Mouse (Mus musculus) cerebellum, postnatal 36 days (tissue): ENCODE data around the gene Dap.
A peak's percentile ranks its signal among the peaks of the same experiment; 100 is the strongest.

Source experiments
- DNase-seq, 2 experiments: peaks; one replicate each; pipeline ENCODE4 v3.0.0; 2021 to 2022; ENCODE audit warnings: mixed read lengths in 2 of 2

Gene Dap

DNA sequence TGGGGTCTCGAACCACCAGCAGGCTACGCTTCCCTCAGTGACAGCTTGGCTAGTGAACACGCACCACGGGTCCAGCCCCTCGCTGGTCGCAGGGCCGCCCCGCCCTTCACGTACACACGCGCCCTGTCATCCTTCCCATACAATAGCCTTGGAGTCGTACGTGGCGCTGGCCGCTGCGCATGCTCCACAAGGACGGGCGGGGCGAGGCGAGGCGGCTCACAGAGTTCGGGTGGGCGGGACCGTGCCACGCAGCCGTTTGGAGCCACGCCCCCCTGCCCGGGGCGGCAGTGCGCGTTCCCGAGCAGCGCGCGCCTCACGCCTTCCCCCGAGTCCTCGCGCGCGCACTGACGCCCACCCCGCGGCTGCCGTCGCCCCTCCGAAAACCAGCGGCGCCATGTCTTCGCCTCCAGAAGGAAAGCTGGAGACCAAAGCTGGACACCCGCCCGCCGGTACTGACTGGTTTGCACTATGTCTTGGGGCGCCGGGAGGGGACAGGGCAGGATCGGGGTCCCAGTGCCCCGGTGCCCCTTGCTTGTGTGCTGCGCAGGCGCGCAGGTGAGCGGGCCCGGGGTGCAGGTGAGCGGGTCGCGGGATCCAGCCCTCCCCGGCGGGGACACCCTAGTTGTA, at the start of gene Dap:
TSS of gene Dap (plus strand) at position 180 of the 627 bp plus-strand sequence.
- DNase-seq: peak; percentile 94 to 97

DNA sequence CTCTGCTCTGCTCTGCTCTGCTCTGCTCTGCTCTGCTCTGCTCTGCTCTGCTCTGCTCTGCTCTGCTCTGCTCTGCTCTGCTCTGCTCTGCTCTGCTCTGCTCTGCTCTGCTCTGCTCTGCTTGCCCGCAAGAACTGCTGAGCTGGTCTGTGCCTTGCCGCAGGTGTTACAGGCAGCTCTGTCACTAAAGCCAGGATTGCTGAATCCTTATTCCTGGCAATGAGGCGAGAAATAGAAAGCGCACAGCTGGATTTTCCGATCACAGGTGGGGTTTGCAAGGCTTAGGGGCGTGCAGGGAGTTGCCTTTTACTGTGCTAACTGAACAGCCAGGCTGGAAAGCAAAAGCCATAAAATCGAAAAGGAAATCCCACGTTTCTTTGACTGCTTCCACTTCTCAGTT, 47.5 kb upstream of the Dap start:
- DNase-seq: no peak

DNA sequence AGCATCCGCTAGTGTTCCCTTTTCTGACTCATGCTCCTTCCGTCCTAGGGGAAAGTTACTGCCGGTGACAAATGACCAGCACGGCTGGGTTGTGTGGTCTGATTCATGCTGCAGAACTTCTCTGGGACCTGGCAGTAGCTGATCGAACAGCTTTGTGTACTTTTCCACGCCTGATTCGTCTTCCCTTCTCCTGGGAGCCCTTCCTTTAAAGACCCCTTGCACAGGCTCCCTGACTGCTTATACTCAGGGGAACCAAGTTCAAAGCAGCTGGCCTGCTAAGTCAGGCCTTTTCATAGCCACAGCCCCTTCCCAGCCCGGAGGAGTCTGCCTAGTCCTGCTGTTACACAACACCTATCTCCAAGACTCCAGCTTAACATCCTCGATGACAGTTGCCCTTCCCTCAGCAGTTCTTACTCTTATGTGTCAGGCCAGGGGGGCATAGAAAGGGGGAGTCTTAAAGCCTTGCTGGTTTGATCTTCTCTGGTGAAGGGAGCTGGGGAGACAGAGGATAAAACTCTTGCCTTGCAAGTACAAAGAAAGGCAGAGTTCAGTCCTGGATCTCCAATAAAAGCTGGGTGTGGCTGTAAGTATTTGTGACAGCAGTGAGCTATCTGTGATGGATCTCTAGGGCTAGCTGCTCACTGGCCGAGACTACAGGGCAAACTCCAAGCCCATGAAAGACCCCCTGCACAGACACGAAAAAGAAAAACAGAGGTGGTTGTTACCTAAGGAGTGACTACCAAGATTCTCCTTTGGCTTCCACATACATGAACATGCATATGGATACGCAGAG, 39.3 kb upstream of the Dap start:
- no peak for DNase-seq

DNA sequence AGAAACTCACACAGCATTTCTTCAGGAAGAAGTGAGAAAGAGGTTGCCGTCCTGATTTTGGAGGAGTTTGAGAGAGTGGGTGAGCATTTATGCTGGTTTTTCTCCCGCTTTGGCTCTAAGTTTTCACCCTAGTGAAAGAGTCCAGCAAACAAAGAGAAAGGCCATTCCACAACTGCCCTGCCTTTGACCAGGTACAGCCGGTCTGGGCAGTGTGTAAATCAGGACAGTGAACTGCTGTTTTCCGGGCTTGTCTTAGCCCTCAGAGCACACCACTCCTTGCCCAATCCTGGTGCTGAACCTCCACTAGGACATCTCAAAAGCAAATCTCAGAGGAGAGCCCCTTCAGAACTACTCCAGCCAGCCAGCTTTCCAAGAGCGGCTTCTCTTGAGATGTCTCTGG, 38.6 kb upstream of the Dap start:
- no peak for DNase-seq

DNA sequence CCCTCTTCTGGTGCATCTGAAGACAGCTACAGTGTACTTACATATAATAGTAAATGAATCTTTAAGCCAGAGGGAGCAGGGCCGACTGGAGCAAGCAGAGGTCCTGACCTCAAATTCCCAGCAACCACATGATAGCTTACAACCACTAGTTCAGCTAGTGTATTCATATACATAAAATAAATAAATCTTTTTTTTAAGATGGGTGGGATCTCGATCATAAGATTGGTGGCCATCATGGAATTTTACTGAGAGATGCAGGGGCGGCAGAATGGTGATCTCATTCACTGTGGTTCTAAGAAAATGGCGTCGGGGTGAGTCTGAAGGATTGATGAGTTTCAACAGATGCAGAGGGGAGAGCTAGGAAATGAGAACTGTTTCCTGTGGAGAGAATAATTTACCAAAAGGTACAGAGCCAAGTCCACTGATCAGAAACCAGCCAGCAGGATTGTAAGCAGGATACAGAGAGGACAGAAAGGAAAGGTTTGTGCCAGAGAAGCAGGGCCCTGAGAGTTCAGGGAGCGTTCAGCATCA, 37.7 kb upstream of the Dap start:
- DNase-seq: no peak

DNA sequence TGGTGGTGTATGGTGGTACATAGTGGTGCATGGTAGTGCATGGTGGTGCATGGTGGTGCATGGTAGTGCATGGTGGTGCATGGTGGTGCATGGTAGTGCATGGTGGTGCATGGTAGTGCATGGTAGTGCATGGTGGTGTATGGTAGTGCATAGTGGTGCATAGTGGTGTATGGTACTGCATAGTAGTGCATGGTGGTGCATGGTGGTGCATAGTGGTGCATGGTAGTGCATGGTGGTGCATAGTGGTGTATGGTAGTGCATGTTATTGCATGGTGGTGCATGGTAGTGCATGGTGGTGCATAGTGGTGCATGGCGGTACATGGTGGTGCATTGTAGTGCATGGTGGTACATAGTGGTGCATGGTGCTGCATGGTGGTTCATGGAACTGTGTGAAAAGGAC, 31.6 kb upstream of the Dap start:
- no peak for DNase-seq

DNA sequence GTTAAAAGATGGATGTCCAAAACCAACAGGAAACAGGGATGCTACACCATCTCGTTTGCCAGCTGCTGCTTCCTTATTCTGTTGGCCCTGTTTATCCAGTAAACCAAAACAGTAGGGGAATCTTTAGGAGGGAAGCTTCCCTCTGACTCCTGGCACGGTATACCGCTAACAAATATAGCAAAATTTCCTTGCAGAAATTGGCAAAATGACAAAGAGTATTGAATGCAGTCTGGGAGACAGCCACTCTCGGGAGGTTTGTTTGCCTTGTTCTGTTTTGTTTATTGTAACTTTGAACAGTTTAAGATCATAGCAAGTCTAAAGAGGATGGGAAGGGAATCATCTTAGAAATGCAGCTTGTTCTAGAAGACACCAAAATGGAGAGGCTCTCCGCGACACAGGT, 28.3 kb upstream of the Dap start:
- DNase-seq: no peak

DNA sequence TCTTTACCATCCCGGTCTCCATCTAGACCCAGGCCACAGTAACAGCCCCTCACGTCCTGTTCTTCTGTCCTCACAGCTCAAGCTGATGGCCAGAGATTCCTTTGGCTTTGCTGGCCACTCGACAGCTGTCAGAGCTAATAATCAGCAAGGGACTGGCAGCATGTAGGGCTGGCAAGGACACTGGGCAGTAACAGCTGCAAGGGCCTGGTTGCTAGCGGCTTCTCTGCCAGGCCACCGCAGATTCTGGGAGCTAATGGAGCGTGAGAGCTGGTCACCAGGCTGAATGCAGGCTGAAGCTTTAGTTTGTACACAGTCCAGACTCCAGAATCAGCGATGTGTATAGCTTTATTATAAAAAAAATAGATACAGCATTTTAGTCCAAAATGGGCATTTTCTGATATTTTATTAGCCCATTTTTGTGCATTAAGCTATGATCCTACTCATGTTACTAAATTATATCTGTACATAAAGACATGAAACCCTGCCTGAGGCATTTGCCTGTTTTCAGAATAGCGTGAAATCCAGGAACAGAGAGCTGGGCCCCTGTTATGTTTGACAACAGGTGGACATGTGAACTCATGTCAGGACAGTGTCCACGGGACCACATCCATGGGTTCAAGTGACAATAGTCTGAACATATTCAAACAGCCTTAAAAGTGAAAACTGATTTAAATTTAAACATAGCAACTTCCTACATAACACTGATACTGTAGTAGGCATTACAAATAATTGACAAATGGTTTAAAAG, 16.6 kb upstream of the Dap start:
- DNase-seq: peak in 1 of 2 experiments; percentile 30

DNA sequence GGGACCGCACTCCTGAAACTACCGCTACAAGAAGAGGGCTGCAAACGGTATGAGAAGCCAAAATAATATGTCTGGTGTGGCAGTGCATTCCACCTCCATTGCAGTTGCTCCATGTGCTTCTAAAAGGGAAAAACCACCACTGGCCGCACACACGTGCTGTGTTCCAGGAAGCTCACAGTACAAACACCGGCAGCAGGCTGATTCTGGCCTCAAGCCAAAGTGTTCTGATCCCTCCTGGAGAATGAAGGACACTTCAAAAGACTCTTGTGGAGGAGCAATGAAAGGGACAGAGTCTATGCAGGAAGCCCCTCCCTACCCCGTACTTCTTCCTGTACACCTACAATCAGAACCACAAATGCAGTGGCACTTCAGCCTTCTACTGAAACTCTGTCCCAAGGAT, 12.2 kb upstream of the Dap start:
- DNase-seq: no peak

DNA sequence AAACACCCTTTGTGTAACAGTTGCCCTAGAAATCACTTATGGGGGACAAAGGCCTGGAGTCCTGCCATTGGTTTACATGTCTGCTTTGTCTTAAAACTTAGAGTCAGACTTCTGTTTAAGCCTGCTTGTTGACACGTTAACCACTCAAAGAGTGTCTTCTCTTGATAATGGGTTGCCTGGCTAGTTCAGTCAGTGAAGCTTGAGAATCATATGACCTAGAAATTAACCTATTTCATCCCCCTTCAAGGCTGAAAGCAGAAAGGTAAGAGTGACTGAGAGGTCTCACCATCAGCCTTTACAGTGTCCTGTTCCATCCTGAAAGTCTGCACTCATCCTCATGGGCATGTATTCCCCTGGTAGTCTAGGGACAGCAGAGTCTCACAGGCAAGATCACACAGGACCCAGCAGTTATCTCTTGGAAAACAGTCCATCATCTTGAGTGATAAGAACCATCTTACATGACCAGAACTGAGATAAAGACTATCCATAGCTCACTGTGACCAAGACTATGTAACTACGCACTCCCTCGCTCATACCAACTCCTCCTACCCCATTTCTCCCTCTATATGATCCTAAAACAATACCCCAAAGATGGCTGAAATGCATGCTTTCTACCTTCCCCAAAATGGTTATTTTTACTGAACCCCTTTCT, 10.4 kb upstream of the Dap start:
- DNase-seq: no peak

DNA sequence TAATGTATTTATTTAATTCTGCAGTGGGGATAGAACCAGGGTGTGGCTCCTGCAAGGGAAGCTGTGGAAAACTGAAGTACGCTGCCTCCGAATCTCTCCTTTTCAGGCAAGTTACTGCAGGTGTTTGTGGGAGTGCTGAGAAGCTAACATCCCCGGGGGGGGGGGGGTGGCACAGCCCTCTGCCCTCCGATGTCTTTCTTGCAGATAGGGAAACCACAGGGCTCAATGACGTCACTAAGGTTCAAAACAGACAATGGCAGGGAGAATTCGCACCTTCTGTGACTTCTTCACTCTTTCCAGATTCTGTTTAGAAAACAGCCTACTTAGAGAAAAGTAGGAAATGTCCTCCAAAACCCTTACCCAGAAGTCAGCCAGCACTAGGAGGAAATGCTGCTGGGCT, 1.9 kb upstream of the Dap start:
- no peak for DNase-seq

DNA sequence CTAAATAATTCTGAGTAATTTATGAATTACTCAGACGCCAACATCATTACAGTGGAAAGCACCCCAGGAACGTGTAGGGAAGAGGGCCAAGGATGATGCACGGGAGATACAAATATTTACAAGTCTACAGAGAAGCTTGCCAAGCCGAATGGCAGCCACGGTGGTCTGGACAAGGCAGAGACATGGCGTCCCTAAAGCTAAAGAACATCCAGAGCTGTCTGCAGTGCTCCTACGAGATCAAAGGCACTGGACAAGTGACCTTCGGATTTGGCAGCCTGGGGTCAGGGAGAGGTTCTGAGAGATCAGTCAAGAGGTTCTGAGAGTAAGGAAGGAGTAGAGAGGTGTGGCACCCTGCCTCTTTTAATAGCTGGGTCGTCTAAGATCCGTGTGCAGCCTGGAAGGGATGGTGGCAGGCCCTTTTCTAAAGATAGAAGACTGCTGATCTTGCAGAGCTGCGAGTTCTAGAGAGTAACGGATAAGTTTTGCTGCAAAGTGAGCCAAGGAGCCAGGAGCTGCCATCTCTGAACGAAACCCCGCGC, 449 bp upstream of the Dap start:
- no peak for DNase-seq

DNA sequence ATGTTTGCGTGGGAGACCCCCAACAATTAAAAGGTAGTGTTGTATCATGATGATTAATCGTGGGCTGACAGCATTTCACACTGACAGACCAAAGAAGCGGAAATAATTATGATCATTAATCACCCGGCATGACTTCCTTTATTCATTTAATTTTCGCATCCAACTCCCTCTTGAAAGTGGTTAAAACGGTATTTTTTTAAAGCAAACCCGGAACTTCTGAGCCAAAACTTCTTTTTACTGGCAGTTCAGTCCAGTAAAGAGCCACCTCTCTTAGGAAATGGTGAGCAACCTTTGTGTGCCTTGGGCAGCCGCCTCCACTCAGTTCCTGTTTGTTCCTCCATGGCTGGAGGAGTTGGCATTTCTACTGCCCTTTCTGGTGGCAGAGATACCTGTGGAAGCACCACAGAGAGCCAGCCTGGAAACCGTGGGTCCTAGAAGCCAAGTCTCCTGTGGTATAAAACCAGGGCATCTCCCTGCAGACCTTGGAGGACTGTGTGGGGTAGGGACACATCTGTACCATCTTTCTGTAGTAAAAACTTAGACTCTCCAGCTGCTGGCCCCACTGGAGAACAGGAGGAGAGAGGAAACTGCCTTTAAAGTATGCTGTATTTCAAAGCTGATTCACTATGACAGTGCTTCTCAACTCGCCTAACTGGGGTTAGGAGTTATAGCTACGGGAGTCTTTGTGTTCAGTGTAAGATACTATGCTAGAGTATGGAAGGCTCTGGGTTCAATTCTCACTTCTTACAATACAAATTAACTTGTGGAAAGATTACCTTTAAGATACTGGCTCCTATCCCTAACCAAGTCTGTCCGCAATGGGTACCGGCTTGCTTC, 910 bp downstream of the Dap start:
- DNase-seq: no peak

DNA sequence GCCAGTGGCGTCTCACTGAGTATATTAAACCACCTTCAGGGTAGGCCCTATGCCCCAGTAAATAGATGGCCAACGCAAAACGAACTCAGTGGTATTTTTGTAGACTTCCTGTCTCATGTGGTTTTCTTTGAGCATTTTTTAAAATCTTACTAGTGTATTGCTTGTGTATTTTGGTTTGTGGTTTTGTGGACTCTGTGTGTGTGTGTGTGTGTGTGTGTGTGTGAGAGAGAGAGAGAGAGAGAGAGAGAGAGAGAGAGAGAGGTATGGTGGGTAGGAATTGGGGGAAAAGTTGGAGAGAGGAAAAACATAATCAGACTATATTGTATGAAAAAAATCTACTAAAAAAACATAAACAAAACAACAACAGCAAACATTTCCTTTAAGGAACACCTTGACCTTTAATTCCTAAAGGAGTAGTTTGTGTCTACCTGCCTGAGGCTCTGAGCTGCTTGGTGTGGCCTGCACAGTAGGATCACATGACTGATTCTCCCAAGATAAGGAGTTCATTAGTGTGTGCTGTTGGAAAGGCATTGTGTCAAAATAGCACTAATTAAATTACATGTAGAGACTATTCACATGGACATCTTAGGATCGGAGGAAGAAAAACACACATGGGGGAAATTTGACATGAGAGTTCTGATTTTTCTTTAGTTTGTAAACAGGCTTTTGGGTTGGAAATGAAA, 1.7 kb downstream of the Dap start:
- no peak for DNase-seq

DNA sequence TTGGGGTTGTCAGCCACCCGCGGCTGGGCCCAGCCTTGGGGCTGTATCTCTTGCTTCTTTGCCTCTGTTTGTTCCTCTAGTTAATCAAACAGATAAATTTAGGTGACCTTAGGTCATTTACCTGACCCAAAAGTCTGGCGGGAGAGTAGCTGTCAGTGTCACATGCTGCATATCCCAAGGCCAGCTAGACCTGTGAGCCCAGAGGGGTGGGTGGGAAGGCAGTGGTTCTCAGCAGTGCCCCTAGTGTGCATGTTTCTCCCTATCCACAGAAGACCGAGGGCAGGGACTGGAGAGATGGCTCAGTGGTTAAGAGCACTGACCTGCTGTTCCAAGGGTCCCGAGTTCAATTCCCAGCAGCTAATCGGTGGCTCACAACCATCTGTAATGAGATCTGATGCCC, 2.4 kb downstream of the Dap start:
- DNase-seq: no peak

DNA sequence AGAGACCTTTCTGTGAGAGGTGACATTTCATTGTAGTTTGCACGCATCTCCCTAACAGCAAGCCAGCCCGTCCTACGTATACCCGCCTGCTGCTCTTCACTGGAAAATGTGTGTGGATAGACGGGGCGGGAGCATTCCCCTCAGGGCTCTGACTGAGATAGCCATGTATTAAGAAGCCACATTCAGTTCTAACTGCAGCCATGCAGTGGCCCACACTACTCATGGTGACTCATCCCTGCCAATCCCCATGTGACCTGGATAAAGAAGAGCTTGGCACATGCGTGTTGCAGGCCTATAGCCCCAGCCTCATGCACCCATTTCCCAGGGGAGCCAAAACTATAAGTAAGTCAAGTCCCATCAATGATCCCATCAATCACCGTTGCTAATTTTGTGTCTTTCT, 3.7 kb downstream of the Dap start:
- no peak for DNase-seq

DNA sequence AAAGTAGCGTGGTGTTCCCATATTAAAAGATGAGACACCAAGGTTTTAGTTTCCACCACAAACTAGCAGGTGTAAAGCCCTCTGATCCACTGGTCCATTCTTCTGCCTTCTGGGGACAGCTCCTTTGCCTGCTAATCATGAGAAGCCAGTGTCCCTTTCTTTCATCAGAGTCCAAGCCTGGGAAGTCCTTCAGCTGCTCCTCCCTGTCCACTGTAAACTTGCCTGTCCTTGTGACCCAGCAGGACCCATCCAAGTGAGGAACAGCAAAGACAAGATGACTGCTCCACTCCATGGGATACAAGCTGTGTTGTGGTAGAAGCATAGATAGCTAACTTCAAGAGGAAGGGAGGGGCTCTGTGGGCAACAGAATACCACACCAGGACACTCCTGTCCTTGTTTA, 8.9 kb downstream of the Dap start:
- DNase-seq: no peak

DNA sequence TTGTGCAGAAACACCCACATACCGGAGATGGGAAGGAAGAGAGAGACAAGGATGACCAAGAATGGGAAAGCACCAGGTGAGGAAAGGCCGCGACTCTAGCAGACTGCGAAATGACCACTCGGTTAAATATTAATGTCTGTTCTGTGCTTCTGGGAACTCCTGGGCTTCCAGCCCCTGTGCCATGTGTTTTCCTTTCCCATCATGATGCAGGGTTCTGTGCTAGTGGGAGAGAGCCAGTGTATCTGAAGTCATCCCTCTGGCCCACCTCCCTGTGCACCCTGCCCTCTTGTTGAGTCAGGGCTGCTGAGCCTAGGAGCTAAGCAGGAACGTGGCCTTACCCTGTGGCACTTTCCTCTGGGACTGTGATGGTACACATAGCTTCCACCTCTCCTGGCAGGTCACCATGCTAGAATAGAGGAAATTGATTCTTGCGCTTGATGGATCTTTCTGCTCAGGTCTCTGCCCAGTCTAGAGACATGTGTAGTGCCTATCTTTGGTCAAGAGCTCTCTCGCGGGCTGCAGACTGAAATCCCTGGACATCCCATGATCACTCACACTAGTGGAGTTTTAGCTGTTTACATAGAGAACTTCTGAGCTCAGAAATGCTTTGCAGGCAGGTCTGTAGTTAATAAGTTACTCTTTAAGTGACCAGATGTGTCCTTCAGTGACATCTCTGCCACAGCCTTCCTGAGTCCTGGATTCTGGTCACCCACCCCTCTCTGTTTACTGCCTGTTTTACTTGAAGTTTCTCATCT, 11.9 kb downstream of the Dap start:
- no peak for DNase-seq

DNA sequence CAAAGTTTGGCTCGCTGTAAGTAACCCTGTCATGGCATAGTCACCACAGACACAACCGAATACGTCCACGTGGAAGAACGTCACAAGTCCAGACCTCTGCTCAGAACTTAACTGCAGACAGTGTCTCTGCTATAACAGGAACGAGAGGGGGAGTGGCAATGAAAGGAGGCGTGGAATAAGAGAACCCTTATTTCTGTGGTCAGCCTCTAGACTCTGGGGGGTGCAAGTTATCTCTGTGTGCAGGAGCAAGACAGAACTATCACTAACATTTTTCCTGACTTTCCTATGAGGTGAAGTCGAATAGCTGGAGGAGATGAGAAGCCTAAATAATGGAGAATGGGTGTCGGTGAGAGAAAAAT, 12.4 kb downstream of the Dap start:
- no peak for DNase-seq

DNA sequence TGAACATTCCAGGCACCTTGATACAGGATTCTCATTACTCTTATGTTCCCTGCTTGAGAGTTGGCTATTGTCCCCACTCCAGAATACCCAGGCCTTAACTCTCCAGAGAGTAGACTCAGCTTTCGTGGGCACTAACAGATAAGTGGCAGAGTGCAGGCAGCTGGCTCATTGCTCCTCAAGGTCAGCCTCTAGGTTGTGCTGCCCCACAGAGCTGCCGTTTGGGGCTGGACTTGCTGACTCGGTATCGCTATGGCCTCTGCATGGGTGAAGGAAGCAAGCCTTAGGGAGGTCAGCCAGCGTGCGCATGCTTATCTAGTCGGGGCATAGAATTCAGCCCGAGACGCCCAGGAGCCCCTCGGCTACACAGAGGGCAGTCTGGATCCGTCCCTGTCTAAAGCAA, 13.3 kb downstream of the Dap start:
- DNase-seq: no peak

DNA sequence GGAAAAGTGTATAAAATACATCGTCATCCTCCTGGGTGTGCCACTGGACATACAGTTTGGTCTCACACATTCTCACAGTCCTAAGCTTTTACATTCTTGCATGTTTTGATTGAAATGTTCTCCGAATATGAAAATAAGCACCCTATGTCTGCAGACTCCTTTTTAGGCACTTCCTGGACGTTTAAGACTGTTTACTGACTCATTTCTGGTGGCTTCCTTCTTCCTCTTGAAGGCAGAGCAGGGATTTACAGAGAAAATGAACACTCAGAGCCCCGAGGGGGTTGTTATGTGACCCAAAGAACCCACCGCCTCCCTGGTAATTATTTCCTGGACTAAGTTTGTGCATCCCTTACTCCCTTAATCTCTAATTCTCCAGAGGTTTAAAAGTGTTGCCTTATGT, 13.8 kb downstream of the Dap start:
- DNase-seq: no peak
